Mouse (Mus musculus): ENCODE measurements around the gene Capn12. TPM values are rescaled to one million over a fixed set of nuclear protein-coding genes. Genes with fewer than 3 reads are reported as not detected.

The Capn12 gene
- polyA plus RNA-seq (2014; fragmentation: Nextera tagmentation; extraction: Ambion mirVana), result 0.42 and 0.61 TPM in 2 replicates

GRCm38 (mm10) chr7:28881199-28881598 lies at the start of gene Capn12:
Capn12 (plus strand) TSS chr7:28881422.
- Histone ChIP-seq H3K36me3 (ENCODE audit: insufficient read depth) (no peaks in the 10 kb centered on the region), H3K27me3 (ENCODE audit: insufficient read depth, low read length) (no peaks in the 10 kb centered on the region), H3K4me1 (ENCODE audit: insufficient read depth) (no peaks in the 10 kb centered on the region), H3K9me3 (ENCODE audit: low read depth, low read length) (no peaks in the 10 kb centered on the region), H3K9ac (no peak within 1 kb of the TSS), H3K4me3 (ENCODE audit: low read depth, low read length) (no peak within 1 kb of the TSS), H3K4me2 (no peak within 1 kb of the TSS), H3K27ac (ENCODE audit: low read depth) (no peak within 1 kb of the TSS)
- DNase-seq (no peak), ATAC-seq (ENCODE audit: insufficient read depth) (no peak)
- WGBS, result 43% methylated on average over 13 of the region's 13 CpGs
- no peak for TF ChIP-seq CTCF (IDR thresholded peaks at IDR 0.05; ENCODE audit: low read depth)

GRCm38 (mm10) chr7:28832137-28832536 lies 49.1 kb upstream of the Capn12 start:
- H3K4me2 ChIP-seq, result no peak overlapping the region
- H3K27me3 ChIP-seq (ENCODE audit: insufficient read depth, low read length), result no peaks in the 10 kb centered on the region
- ATAC-seq (ENCODE audit: insufficient read depth) (no peak), DNase-seq (no peak)
- H3K9me3 ChIP-seq (ENCODE audit: low read depth, low read length), result no peaks in the 10 kb centered on the region
- H3K27ac ChIP-seq (ENCODE audit: low read depth), result no peak overlapping the region
- 62% methylated on average over 6 of the region's 6 CpGs for whole genome bisulfite sequencing
- H3K4me3 ChIP-seq (ENCODE audit: low read depth, low read length), result no peak overlapping the region
- peaks cover 20% of the 10 kb centered on the region; the same call in 1 of the 2 replicates for H3K36me3 ChIP-seq (ENCODE audit: insufficient read depth)
- no peaks in the 10 kb centered on the region for H3K4me1 ChIP-seq (ENCODE audit: insufficient read depth)
- TF ChIP-seq CTCF (IDR thresholded peaks at IDR 0.05; ENCODE audit: low read depth), result no peak
- H3K9ac ChIP-seq, result no peak overlapping the region

DNA sequence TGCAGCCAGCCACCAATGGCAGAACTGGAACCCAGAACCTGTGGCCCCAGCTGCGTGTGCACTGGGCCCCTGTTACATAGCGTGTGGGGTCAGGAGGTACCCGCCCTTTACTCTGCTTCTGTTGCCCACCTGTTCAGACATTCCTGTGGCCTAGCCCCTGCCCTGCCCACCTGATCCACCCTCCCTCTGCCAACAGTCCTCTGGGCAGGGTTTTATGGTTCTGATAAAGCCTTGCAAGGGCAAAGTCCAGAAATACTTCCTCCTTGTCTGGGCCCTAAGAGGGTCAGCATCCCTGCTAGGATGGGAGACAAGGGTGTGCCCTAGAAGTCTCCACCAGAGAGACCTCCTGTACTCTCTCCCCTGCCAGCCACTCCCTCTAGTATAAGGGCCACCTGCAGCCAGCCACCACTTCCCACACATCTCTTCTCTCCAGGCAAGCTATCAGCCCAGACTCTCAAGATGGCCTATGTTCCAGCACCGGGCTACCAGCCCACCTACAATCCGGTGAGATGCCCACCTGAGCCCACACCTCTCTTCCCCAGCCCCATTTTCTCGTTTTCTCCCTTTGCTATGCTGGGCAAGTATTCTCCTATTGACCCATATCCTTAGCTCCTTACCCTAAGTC lies 47.4 kb upstream of the Capn12 start, which contains the start of gene Lgals4:
Gene Lgals4, plus strand, starts transcription at position 132 of the 625 bp plus-strand sequence.
- H3K9ac ChIP-seq, result no peak within 1 kb of the TSS
- H3K27me3 ChIP-seq (ENCODE audit: insufficient read depth, low read length), result no peaks in the 10 kb centered on the region
- ATAC-seq (ENCODE audit: insufficient read depth) (no peak), DNase-seq (no peak)
- no peak within 1 kb of the TSS for H3K27ac ChIP-seq (ENCODE audit: low read depth)
- no peaks in the 10 kb centered on the region for H3K4me1 ChIP-seq (ENCODE audit: insufficient read depth)
- no peak within 1 kb of the TSS for H3K4me2 ChIP-seq
- 75% methylated on average over 6 of the region's 6 CpGs for WGBS
- TF ChIP-seq CTCF (IDR thresholded peaks at IDR 0.05; ENCODE audit: low read depth), result no peak
- H3K9me3 ChIP-seq (ENCODE audit: low read depth, low read length), result no peaks in the 10 kb centered on the region
- peaks cover 17% of the 10 kb centered on the region; the same call in 1 of the 2 replicates for H3K36me3 ChIP-seq (ENCODE audit: insufficient read depth)
- no peak within 1 kb of the TSS for H3K4me3 ChIP-seq (ENCODE audit: low read depth, low read length)

DNA sequence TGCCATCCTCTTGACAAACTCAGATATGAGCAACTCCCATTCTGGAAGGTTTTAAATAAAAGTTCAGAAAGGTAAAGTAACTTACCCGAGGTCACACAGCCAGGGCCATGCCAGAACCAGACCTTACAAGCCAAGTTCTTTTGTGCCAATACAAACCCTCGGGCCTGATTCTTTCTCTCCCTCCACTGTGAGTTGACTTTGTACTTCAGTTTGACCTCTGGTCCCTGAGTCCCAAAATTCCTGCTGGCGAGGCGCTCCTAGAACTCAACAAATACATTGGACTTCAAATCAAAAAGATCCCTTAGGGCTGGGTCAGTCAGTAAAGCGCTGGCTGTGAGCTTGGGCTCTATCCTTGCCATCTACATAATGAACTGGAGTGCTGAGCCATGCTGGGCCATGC lies 44.3 kb upstream of the Capn12 start:
- DNase-seq (no peak), ATAC-seq (ENCODE audit: insufficient read depth) (no peak)
- 72% methylated on average over 5 of the region's 5 CpGs for WGBS
- no peak overlapping the region for H3K4me3 ChIP-seq (ENCODE audit: low read depth, low read length)
- no peaks in the 10 kb centered on the region for H3K27me3 ChIP-seq (ENCODE audit: insufficient read depth, low read length)
- H3K4me2 ChIP-seq, result no peak overlapping the region
- no peaks in the 10 kb centered on the region for H3K9me3 ChIP-seq (ENCODE audit: low read depth, low read length)
- no peak overlapping the region for H3K27ac ChIP-seq (ENCODE audit: low read depth)
- H3K36me3 ChIP-seq (ENCODE audit: insufficient read depth), result no peaks in the 10 kb centered on the region
- no peaks in the 10 kb centered on the region for H3K4me1 ChIP-seq (ENCODE audit: insufficient read depth)
- TF ChIP-seq CTCF (IDR thresholded peaks at IDR 0.05; ENCODE audit: low read depth), result no peak
- H3K9ac ChIP-seq, result no peak overlapping the region

- no peak overlapping the region for H3K4me2 ChIP-seq
These were observed 42.9 kb upstream of the Capn12 start for GRCm38 (mm10) chr7:28838331-28838730.

GRCm38 (mm10) chr7:28847273-28847672 lies 33.9 kb upstream of the Capn12 start:
- TF ChIP-seq CTCF (IDR thresholded peaks at IDR 0.05; ENCODE audit: low read depth), result no peak
- H3K4me1 ChIP-seq (ENCODE audit: insufficient read depth), result no peaks in the 10 kb centered on the region
- H3K36me3 ChIP-seq (ENCODE audit: insufficient read depth), result no peaks in the 10 kb centered on the region
- no peaks in the 10 kb centered on the region for H3K27me3 ChIP-seq (ENCODE audit: insufficient read depth, low read length)
- WGBS, result 27% methylated on average over 1 of the region's 1 CpGs
- DNase-seq (peak; percentile 65), ATAC-seq (ENCODE audit: insufficient read depth) (peak; percentile 70)
- H3K9me3 ChIP-seq (ENCODE audit: low read depth, low read length), result 0 out of 2 replicates have a peak, but pooled peaks cover 2% of the 10 kb centered on the region
- H3K9ac ChIP-seq, result no peak overlapping the region
- no peak overlapping the region for H3K4me3 ChIP-seq (ENCODE audit: low read depth, low read length)
- no peak overlapping the region for H3K4me2 ChIP-seq
- H3K27ac ChIP-seq (ENCODE audit: low read depth), result no peak overlapping the region

More at GRCm38 (mm10) chr7:28838331-28838730, 42.9 kb upstream of the Capn12 start:
- Histone ChIP-seq H3K27me3 (ENCODE audit: insufficient read depth, low read length) (no peaks in the 10 kb centered on the region), H3K4me1 (ENCODE audit: insufficient read depth) (no peaks in the 10 kb centered on the region), H3K9me3 (ENCODE audit: low read depth, low read length) (no peaks in the 10 kb centered on the region), H3K4me3 (ENCODE audit: low read depth, low read length) (no peak overlapping the region), H3K27ac (ENCODE audit: low read depth) (no peak overlapping the region), H3K36me3 (ENCODE audit: insufficient read depth) (no peaks in the 10 kb centered on the region), H3K9ac (no peak overlapping the region)
- no peak for TF ChIP-seq CTCF (IDR thresholded peaks at IDR 0.05; ENCODE audit: low read depth)
- no peak for DNase-seq
- no peak for ATAC-seq (ENCODE audit: insufficient read depth)
- WGBS, result 74% methylated on average over 9 of the region's 9 CpGs

GRCm38 (mm10) chr7:28849700-28850236 lies 31.5 kb upstream of the Capn12 start:
- H3K4me3 ChIP-seq (ENCODE audit: low read depth, low read length), result no peak overlapping the region
- no peak for TF ChIP-seq CTCF (IDR thresholded peaks at IDR 0.05; ENCODE audit: low read depth)
- 0 out of 2 replicates have a peak, but pooled peaks cover 2% of the 10 kb centered on the region for H3K9me3 ChIP-seq (ENCODE audit: low read depth, low read length)
- no peak overlapping the region for H3K4me2 ChIP-seq
- WGBS, result 62% methylated on average over 1 of the region's 1 CpGs
- no peaks in the 10 kb centered on the region for H3K36me3 ChIP-seq (ENCODE audit: insufficient read depth)
- no peaks in the 10 kb centered on the region for H3K27me3 ChIP-seq (ENCODE audit: insufficient read depth, low read length)
- ATAC-seq (ENCODE audit: insufficient read depth) (peak; percentile 56; the same call in 1 of the 2 replicates), DNase-seq (peak; percentile 11)
- no peak overlapping the region for H3K9ac ChIP-seq
- H3K27ac ChIP-seq (ENCODE audit: low read depth), result no peak overlapping the region
- no peaks in the 10 kb centered on the region for H3K4me1 ChIP-seq (ENCODE audit: insufficient read depth)

Data from lung, embryonic 14.5 days (tissue).